Mouse (Mus musculus) macrophage (primary cell): Measurements from ENCODE around the gene Rin1. TPM values are rescaled to one million over a fixed set of nuclear protein-coding genes. Genes with fewer than 3 reads are reported as not detected.
"Not testable (repeated sequence)": the region's sequence is repeated elsewhere in the genome, so short reads cannot be mapped to it uniquely, and the experiment has no call there.

Source experiments
- H3K27ac ChIP-seq: fragments of 350-480 bp; formaldehyde crosslinking; 2 replicates; pipeline ENCODE4 v1.9.0; 2021
- H3K36me3 ChIP-seq: fragments of 350-480 bp; formaldehyde crosslinking; 2 replicates; pipeline ENCODE4 v1.9.0; 2021; ENCODE audit errors: inconsistent target
- H3K4me3 ChIP-seq: fragments of 350-480 bp; formaldehyde crosslinking; 2 replicates; pipeline ENCODE4 v1.9.0; 2021; ENCODE audit errors: inconsistent target
- H3K79me2 ChIP-seq: fragments of 350-480 bp; formaldehyde crosslinking; 2 replicates; pipeline ENCODE4 v1.9.0; 2021; ENCODE audit errors: inconsistent target
- WGBS: methylation state at CpG from one replicate; pipeline ENCODE4 v1.1.7; 2026; ENCODE audit warnings: inconsistent platforms; ENCODE audit not compliant: missing documents; 5-methylcytosine and 5-hydroxymethylcytosine counted together
- polyA plus RNA-seq: library from polyadenylated mRNA; stranded (reverse); fragments of 250-400 nt; gene quantifications from 3 replicates; pipeline ENCODE4 v1.2.4, GENCODE M21; 2018; ENCODE audit warnings: inconsistent platforms

The Rin1 gene
- polyA plus RNA-seq, 1 experiment from 2014 or later: 0.11 TPM

- Histone ChIP-seq H3K4me3 (no peak overlapping the region), H3K36me3 (no peaks in the 10 kb centered on the region), H3K79me2 (no peaks in the 10 kb centered on the region), H3K27ac (no peak overlapping the region)
- 93% methylated on average over 7 of the region's 7 CpGs for WGBS
These were observed 19.7 kb downstream of the Rin1 start for GRCm38 (mm10) chr19:5069978-5070377.

DNA sequence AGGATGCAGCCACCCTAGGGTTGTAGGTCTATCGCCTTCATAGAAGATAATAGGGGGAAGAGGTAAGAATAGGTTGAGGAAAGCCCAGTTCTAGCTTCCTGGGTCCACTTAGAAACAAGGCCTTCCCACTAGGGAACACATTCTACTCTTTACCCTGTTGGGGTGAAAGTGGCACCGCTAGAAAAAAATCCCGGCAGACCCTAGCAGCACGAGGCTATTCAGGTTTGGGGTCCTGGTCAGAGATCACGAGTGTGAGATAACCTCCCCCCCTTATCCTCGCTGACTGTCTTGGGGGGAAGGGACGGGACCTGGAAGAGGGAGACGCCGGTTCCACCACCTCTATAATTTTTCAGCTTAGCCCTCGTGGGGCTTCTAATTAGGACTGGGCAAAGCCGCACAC is 20.8 kb downstream of the Rin1 start:
- 73% methylated on average over 11 of the region's 11 CpGs for WGBS

GRCm38 (mm10) chr19:5071545-5072369 is 21.5 kb downstream of the Rin1 start:
- no peaks in the 10 kb centered on the region for H3K36me3 ChIP-seq
- WGBS: 12% methylated on average over 40 of the region's 40 CpGs
- no peak overlapping the region for H3K27ac ChIP-seq
- H3K79me2 ChIP-seq: no peaks in the 10 kb centered on the region
- peak overlapping the region; percentile 32 for H3K4me3 ChIP-seq

More for the DNA sequence above, 20.8 kb downstream of the Rin1 start:
- Histone ChIP-seq H3K4me3 (no peak overlapping the region), H3K79me2 (no peaks in the 10 kb centered on the region), H3K27ac (no peak overlapping the region), H3K36me3 (no peaks in the 10 kb centered on the region)

DNA sequence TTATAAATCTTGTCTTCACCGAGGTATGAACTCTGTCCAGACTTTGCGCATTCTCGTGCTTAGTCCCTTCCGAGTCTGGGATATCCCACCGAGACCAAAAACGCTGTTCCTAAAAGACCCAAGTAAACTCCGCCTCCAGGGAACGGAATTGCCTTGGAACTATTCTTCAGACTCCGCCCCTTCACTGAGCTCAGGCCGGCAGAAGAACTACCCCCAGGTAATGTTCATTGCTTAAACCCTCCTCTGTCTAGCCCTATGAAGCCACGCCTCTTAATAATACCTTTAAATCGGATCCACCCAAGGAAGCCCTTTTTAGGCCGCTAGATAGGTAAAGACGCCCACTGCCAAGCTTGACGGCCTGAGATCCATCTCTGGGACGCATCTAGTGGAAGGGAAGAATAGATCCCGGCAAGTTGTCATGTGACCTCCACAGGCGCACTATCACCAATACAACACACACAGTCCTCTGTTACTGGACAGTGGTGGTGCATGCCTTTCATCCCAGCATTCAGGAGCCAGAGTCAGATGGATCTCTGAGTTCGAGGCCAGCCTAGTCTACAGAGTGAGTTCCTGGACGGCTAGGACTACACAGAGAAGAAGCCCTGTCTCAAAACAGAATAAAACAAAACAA is 22.2 kb downstream of the Rin1 start:
- Histone ChIP-seq H3K4me3 (peak overlapping the region; percentile 32), H3K79me2 (no peaks in the 10 kb centered on the region), H3K36me3 (no peaks in the 10 kb centered on the region), H3K27ac (no peak overlapping the region)
- 12% methylated on average over 20 of the region's 20 CpGs for WGBS

DNA sequence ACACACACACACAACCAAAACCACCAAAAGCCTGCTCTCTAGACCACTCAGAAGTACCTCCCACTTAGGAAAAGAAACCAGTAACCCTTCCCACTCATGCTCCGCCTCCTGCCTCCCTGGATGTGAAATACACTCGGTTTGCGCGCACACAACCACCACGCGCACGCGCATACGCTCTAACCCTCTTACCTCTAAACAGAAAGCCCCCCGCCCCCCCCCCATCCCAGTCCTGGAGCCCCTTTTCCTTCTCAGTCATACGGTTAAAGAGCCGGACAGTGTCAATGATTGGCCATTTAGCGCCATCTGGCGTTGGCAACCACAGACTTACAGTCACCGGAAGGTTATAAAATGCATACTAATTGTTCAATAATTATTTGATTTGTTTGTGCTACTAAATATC is 22.7 kb downstream of the Rin1 start:
- Histone ChIP-seq H3K36me3 (no peaks in the 10 kb centered on the region), H3K27ac (no peak overlapping the region), H3K79me2 (no peaks in the 10 kb centered on the region), H3K4me3 (peak overlapping the region; percentile 32)
- WGBS: 1% methylated on average over 15 of the region's 15 CpGs

DNA sequence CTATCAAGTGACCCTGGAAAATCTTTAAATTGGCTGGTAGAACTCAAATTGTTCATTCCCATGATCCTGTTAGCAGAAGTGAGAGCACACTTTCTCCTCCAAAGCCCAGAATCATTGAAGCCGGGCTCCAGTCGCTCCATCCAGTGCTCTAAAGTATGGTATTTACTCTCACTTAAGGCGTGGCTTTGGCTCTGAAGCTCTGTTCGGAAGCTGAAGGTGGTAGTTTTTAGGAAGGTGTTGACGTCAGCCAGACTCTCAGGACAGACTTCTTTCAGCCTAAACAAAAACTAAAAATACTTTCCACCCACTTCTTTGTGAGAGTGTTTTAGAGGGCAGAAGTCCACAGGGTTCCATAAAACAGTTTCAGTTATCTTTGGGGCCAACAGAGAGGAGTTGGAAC is 23.2 kb downstream of the Rin1 start:
- no peak overlapping the region for H3K27ac ChIP-seq

GRCm38 (mm10) chr19:5079279-5079678 is 29.0 kb downstream of the Rin1 start:
- no peaks in the 10 kb centered on the region for H3K36me3 ChIP-seq
- 100% methylated on average over 1 of the region's 1 CpGs for WGBS
- no peak overlapping the region for H3K4me3 ChIP-seq
- H3K79me2 ChIP-seq: no peaks in the 10 kb centered on the region
- no peak overlapping the region for H3K27ac ChIP-seq

More for the DNA sequence above, 23.2 kb downstream of the Rin1 start:
- H3K36me3 ChIP-seq: no peaks in the 10 kb centered on the region
- H3K79me2 ChIP-seq: no peaks in the 10 kb centered on the region
- no peak overlapping the region for H3K4me3 ChIP-seq
- 40% methylated on average over 5 of the region's 5 CpGs for WGBS

GRCm38 (mm10) chr19:5082005-5082404 is 31.7 kb downstream of the Rin1 start:
- H3K36me3 ChIP-seq: no peaks in the 10 kb centered on the region
- no peaks in the 10 kb centered on the region for H3K79me2 ChIP-seq
- WGBS: 64% methylated on average over 13 of the region's 18 CpGs
- H3K4me3 ChIP-seq: no peak overlapping the region
- H3K27ac ChIP-seq: no peak overlapping the region

- Histone ChIP-seq H3K4me3 (no peak overlapping the region), H3K27ac (no peak overlapping the region), H3K79me2 (no peaks in the 10 kb centered on the region), H3K36me3 (no peaks in the 10 kb centered on the region)
- WGBS: 73% methylated on average over 24 of the region's 24 CpGs
These were observed 32.3 kb downstream of the Rin1 start for GRCm38 (mm10) chr19:5082596-5082995.

GRCm38 (mm10) chr19:5083961-5084833 is 33.9 kb downstream of the Rin1 start:
- H3K4me3 ChIP-seq: no peak overlapping the region
- WGBS: 55% methylated on average over 3 of the region's 3 CpGs
- H3K27ac ChIP-seq: no peak overlapping the region
- H3K79me2 ChIP-seq: peaks cover 6% of the 10 kb centered on the region; the same call in 1 of the 2 replicates
- H3K36me3 ChIP-seq: no peaks in the 10 kb centered on the region

- Histone ChIP-seq H3K4me3 (no peak overlapping the region; the same call in 1 of the 2 replicates), H3K36me3 (no peaks in the 10 kb centered on the region), H3K79me2 (peaks cover 9% of the 10 kb centered on the region; the same call in 1 of the 2 replicates), H3K27ac (no peak overlapping the region)
- WGBS: 11% methylated on average over 15 of the region's 15 CpGs
These were observed 34.5 kb downstream of the Rin1 start for GRCm38 (mm10) chr19:5084834-5085144.

DNA sequence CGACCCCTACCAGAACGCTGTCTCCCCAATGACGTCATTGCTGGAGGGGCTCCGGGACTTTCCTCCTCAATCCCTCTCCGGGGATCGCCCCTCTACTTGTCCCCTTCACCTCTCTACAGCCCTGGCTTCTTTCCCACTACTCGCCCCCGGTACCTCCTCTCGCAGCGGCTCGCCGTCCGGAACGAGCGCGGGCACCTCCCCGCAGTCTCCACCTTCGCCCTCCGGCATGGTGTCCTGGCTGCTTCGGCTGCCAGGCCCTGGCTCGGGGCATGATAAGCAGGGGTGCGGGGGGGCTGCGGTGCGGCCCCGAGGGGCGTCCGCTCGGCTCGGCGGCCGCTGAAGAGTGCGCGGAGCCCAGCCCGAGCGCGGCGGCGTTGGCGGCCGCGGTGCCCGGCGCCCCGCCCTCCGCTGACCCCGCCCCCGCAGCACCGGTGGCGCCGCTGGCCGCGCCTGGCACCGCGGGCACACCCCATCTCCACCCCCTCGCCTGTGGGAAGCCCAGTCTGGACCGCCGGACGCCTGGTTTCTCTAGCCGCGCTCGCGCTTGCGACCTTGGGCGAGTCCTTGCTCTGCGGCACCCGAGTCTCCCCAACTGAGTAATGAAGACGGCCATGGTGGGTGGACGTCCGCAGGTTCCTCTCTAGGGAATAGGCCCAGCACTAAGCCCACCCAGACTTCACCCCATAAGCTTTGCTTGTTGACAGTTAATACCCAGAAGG is 35.0 kb downstream of the Rin1 start, which contains the start of gene Tmem151a:
Gene Tmem151a, minus strand, starts transcription at position 387 of the 719 bp plus-strand sequence.
- Histone ChIP-seq H3K36me3 (no peaks in the 10 kb centered on the region), H3K79me2 (peaks cover 9% of the 10 kb centered on the region; the same call in 1 of the 2 replicates), H3K27ac (no peak within 1 kb of the TSS), H3K4me3 (no peak within 1 kb of the TSS; the same call in 1 of the 2 replicates)
- WGBS: 1% methylated on average over 25 of the region's 69 CpGs

DNA sequence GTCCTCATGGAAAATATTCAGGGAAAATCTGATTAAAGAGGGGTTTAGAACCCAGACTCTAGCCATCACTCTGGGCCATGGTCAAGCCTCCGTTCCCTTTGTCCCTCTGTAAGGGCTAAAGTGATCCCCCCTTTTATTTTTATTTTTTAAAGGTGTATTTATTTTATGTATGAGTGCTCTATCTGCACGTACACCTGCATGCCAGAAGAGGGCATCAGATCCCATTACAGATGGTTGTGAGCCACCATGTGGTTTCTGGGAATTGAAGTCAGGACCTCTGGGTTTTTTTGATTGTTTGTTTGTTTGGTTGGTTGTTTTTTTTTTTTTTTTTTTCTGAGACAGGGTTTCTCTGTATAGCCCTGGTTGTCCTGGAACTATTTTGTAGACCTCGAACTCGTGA is 36.3 kb downstream of the Rin1 start:
- not testable (repeated sequence) for H3K36me3 ChIP-seq, H3K79me2 ChIP-seq, H3K27ac ChIP-seq, H3K4me3 ChIP-seq
- WGBS: 62% methylated on average over 4 of the region's 4 CpGs
